Mouse (Mus musculus) hindbrain, postnatal 0 days (tissue): ENCODE measurements at regions not wholly inside any gene's neighbourhood (a gene's known extent, or its start where the extent isn't known, plus 50 kb on each side); places are given as distances from the start of the nearest gene placed in this dataset.

ENCODE experiments used
- ATAC-seq: fragments of 200-750 bp; cut with Nextera tagmentation; 2 replicates; pipeline ENCODE4 v1.8.0; 2017; ENCODE audit warnings: mild to moderate bottlenecking, moderate TSS enrichment, moderate library complexity
- DNase-seq: peaks from one replicate; pipeline ENCODE4 v3.0.0-alpha.2; 2015; ENCODE audit warnings: low spot score
- H3K27ac ChIP-seq: fragments of 300-500 bp; sonication (generic); 2 replicates; pipeline ENCODE4 v1.5.1; 2014; ENCODE audit warnings: mild to moderate bottlenecking
- H3K27me3 ChIP-seq: fragments of 300-500 bp; sonication (generic); 2 replicates; pipeline ENCODE4 v1.6.1; 2014; ENCODE audit warnings: low read length, mixed read lengths; ENCODE audit not compliant: insufficient read depth
- H3K36me3 ChIP-seq: fragments of 300-500 bp; sonication (generic); 2 replicates; pipeline ENCODE4 v1.6.1; 2014; ENCODE audit warnings: low read length, mixed read lengths; ENCODE audit not compliant: insufficient read depth
- H3K4me1 ChIP-seq: fragments of 300-500 bp; sonication (generic); 2 replicates; pipeline ENCODE4 v1.6.1; 2014; ENCODE audit warnings: antibody characterized with exemption, low read length, mixed read lengths; ENCODE audit not compliant: insufficient read depth
- H3K4me2 ChIP-seq: fragments of 300-500 bp; sonication (generic); 2 replicates; pipeline ENCODE4 v1.6.1; 2014; ENCODE audit warnings: low read depth, mild to moderate bottlenecking, low read length, moderate library complexity, mixed read lengths
- H3K4me3 ChIP-seq: fragments of 300-500 bp; sonication (generic); 2 replicates; pipeline ENCODE4 v1.5.1; 2014; ENCODE audit warnings: low read length
- H3K9ac ChIP-seq: fragments of 300-500 bp; sonication (generic); replicated peaks from 2 replicates; pipeline ENCODE4 v1.6.1; 2014; ENCODE audit warnings: mild to moderate bottlenecking, low read length, moderate library complexity, mixed read lengths
- H3K9me3 ChIP-seq: fragments of 300-500 bp; sonication (generic); 2 replicates; pipeline ENCODE4 v1.6.1; 2016; ENCODE audit warnings: low read length, mixed read lengths
- CTCF ChIP-seq: IDR thresholded peaks from 2 replicates; pipeline ENCODE4 v1.5.1; 2016; ENCODE audit warnings: antibody characterized with exemption, control low read depth, low read depth
- WGBS: fragments of 180-500 bp; shearing (Covaris S2); extraction: QIAGEN DNeasy Blood & Tissue Kit; methylation state at CpG from one replicate; pipeline ENCODE4 v1.1.7; 2014; 5-methylcytosine and 5-hydroxymethylcytosine counted together

GRCm38 (mm10) chrX:95291676-95292075 is 95.0 kb upstream of the Arhgef9 start:
- Histone ChIP-seq H3K4me3 (no peak overlapping the region), H3K4me1 (no peaks in the 10 kb centered on the region), H3K36me3 (no peaks in the 10 kb centered on the region), H3K27ac (no peak overlapping the region), H3K27me3 (no peaks in the 10 kb centered on the region), H3K9ac (no peak overlapping the region), H3K4me2 (no peak overlapping the region), H3K9me3 (no peaks in the 10 kb centered on the region)
- ATAC-seq (no peak), DNase-seq (no peak)
- WGBS, result 96% methylated on average over 5 of the region's 5 CpGs
- TF ChIP-seq CTCF, result no peak

GRCm38 (mm10) chrX:95282038-95282437 is 85.4 kb upstream of the Arhgef9 start:
- no peaks in the 10 kb centered on the region for H3K27me3 ChIP-seq
- DNase-seq, result no peak
- no peak for ATAC-seq
- no peaks in the 10 kb centered on the region for H3K9me3 ChIP-seq
- no peak for TF ChIP-seq CTCF
- WGBS, result 69% methylated on average over 5 of the region's 5 CpGs
- no peaks in the 10 kb centered on the region for H3K4me1 ChIP-seq
- no peak overlapping the region for H3K27ac ChIP-seq
- no peaks in the 10 kb centered on the region for H3K36me3 ChIP-seq
- H3K9ac ChIP-seq, result no peak overlapping the region
- H3K4me3 ChIP-seq, result no peak overlapping the region
- no peak overlapping the region for H3K4me2 ChIP-seq

GRCm38 (mm10) chrX:95253517-95253916 is 56.9 kb upstream of the Arhgef9 start:
- DNase-seq, result peak; percentile 10
- no peak overlapping the region for H3K9ac ChIP-seq
- no peaks in the 10 kb centered on the region for H3K36me3 ChIP-seq
- no peaks in the 10 kb centered on the region for H3K27me3 ChIP-seq
- ATAC-seq, result no peak
- 35% methylated on average over 13 of the region's 13 CpGs for WGBS
- no peaks in the 10 kb centered on the region for H3K4me1 ChIP-seq
- H3K4me2 ChIP-seq, result no peak overlapping the region
- H3K9me3 ChIP-seq, result no peaks in the 10 kb centered on the region
- no peak overlapping the region for H3K27ac ChIP-seq
- peak; percentile 55 for TF ChIP-seq CTCF
- no peak overlapping the region for H3K4me3 ChIP-seq
